ENCODE assay signal across 8 mouse cellular contexts in the genomic region with DNA sequence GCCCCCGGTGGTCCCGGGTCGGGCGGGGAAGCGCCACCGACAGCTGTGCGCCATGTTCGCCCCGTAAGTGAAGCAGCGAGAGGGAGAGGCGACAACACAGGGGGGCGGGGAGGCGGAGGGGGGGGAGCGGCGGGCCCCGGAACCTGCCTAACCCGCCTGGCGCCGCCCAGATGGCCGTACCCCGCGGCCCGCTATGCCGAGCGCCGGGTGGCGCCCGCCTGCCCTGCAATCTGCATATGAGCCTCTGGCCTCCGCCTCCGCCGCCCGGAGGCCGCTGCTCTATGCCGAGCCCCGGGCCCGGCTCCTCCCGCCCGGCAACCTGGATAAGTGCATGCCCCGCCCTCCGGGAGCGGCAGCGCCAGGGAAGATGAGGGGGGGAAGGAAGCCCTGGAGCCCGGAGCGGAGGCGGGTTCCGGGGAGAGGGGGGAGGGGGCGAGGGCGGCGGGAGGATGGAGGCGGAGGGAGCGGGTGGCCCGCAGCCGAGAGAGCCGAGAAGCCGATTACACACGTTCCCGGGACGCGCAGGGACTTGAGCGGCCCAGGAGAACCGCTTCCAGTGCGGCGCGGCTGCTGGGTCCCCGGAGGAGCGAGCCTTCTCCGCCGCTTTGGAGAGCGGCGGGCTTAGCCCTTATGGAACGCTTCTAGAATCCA. TPM values are rescaled to one million over a fixed set of nuclear protein-coding genes. Genes with fewer than 3 reads are reported as not detected.
DNase-seq lines count a peak whose midpoint lies in the region; ATAC-seq lines count a peak whose summit lies in the region.

TSS of gene Kmt2a (minus strand) at position 76 of the 651 bp plus-strand sequence.

- intact Hi-C loops in gastrocnemius, postnatal 14 days (cut with DNase I; ENCODE audit: low total_unique reads), result loop anchor here (5.0 kb wide), 1 partner anchor 39 kb away; no protein-coding TSS in a partner anchor
- intact Hi-C loops in left cerebral cortex, postnatal 14 days (cut with DNase I), result loop anchor here (5.0 kb wide), 2 partner anchors 41 to 44 kb away; partner anchors contain the start of gene Atp5l

- ATAC-seq in inflammation-experienced regulatory T-cells, adult 6 months, result peak; percentile 76

- peak; percentile 98 to 100 for DNase-seq in adrenal gland, adult (ENCODE audit: inconsistent age in 2 of 2, low spot score in 1 of 2)
- DNase-seq in embryo, embryonic 10.5 days (ENCODE audit: low spot score), result peak; percentile 94
- DNase-seq in gastrocnemius, postnatal 14 days, result peak; percentile 98
- DNase-seq in left cerebral cortex, postnatal 14 days (ENCODE audit: low spot score in 2 of 2), result peak; percentile 98 to 99
- peak; percentile 99 for DNase-seq in mesoderm, embryonic 11.5 days (ENCODE audit: low read depth, low spot score)
- DNase-seq in right cerebral cortex, postnatal 36 days (ENCODE audit: low spot score in 2 of 2), result peak; percentile 94 to 97
- DNase-seq in yolk sac, embryonic 10.5 days (ENCODE audit: low spot score), result peak; percentile 98

RNA-seq across cellular contexts. Expression of gene Kmt2a, which starts in this region (rescaled TPM):
- 10 to 100 TPM; 11.8 to 14.3 TPM for total RNA-seq in gastrocnemius, postnatal 14 days (2021)
- polyA plus RNA-seq in inflammation-experienced regulatory T-cells, adult 6 months (2017; shearing (Covaris generic)), result 10 to 100 TPM; 17.8 to 38.5 (median 32.9) TPM
- total RNA-seq in left cerebral cortex, postnatal 14 days (2021), result 10 to 100 TPM; 44.2 to 54.4 TPM

Comparison
In these comparisons a context has a peak if more than half of its experiments do, and no peak if none do; other contexts are left out.
1. Peak in every context shown above with its lines: DNase-seq and ATAC-seq.